Mouse (Mus musculus): ENCODE results near the gene Adam11.

DNA sequence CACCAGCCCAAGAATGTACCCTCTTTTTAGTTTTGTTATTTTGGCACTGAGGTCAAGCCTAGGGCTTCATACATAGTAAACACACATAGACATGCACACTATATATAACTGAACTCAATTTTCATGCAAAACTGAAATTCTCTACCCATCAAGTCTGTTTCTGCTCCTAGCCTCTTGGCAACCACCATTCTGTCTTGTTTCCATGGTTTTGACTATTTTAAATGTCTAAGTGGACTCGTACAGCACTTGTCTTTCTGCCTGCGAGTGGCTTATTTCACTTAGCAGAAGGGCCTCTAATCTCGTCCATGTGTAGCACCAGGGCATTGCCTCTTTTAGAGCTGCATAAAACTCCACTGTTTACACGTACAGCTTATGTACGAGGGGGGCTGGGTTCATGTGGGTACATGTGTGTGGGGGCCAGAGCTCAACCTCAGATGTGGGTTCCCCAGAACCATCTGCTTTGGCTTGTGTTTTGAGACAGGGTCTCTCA, 26.5 kb downstream of the Adam11 start:
- TF ChIP-seq CTCF (IDR thresholded peaks at IDR 0.05; ENCODE audit: low read depth) (no peak), EP300 (IDR thresholded peaks at IDR 0.05; ENCODE audit: low read depth) (no peak)
